Mouse (Mus musculus): ENCODE measurements around the gene Mapk3. TPM values are rescaled to one million over a fixed set of nuclear protein-coding genes. Genes with fewer than 3 reads are reported as not detected.
"Not testable (repeated sequence)": the region's sequence is repeated elsewhere in the genome, so short reads cannot be mapped to it uniquely, and the experiment has no call there.

The Mapk3 gene
- total RNA-seq, 2 experiments from 2014 or later: 88.3 to 177 TPM

DNA sequence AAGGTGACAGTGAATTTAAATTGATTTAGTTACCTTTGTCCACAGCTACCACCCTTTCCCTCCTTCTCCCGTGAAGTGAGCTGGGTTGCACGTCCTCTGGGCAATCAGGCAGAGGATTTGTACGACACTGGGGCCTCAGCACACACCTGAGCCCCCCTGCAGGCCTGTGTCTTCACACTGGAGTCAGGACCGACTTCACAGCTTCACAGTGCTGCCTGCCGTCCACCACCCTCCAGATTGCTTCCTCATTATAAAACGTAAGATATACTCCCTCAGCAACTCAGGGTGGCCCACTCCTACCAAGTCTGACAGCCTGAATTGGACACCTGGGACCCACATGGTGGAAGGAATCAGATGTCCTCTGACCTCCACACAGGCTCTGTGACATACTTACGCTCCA lies 862 bp upstream of the Mapk3 start:
- no peak for ATAC-seq (ENCODE audit: poor library complexity, severe bottlenecking)

DNA sequence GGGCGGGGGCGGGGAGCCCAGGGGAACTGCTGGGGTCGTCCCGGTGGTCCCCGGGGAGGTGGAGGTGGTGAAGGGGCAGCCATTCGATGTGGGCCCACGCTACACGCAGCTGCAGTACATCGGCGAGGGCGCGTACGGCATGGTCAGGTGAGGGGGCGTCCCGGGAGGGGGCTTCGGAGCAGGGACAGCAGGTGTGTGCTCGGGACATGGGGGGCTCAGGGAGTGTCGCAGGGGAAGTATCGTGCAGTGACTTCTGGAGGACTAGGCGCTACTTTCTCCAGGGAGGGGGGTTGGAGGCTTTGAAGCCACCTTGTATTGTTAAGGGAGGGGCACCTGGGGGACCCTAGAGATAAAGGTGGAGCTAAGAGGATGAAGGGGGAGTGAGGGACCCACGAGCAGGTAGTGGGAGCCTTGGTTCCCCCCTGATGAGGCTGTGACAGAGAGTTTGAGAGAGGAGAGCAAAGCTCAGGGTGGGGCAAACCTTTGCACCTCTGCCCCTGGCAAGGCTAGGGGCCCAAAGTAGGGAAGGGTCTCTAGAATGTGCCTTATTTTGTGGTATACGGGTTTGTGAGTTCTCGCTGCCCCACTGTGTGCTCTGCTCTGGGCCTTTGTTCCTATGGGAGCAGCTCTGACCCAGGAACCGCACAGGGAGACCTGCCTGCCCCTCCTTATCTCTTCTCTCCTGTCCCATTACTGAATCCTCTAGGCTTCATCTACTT lies 430 bp downstream of the Mapk3 start:
- no peak for ATAC-seq (ENCODE audit: poor library complexity, severe bottlenecking)

- no peak for ATAC-seq (ENCODE audit: poor library complexity, severe bottlenecking)
Observed at GRCm38 (mm10) chr7:126760391-126760802, 996 bp downstream of the Mapk3 start.

GRCm38 (mm10) chr7:126760956-126761355 lies 1.6 kb downstream of the Mapk3 start:
- no peak for ATAC-seq (ENCODE audit: poor library complexity, severe bottlenecking)

DNA sequence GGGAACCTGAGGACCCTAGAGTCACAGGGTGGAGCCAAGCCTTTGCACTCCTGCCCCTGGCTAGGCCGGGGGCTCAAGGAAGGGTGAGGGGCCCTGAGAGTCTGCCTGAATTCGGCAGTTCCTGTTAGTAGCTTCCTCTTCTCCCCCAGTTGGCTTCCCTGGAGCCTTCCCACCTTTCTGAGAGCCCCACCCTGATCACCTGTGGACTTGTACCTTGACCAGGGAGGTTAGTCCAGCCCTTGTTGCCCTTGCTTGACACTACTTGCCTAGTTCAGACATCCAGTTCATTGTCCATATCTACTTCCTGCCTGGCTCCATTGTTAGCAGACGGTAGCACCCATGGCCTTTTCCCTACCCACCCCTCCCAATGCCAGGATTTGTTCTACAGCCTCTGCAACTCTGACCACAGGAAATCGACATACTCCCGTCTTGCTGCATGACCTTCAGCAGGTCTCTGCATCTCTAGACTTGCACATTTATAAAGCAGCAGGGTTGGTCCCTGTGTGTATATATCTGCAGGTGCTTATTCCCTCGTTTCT lies 2.2 kb downstream of the Mapk3 start:
- no peak for ATAC-seq (ENCODE audit: poor library complexity, severe bottlenecking)

- ATAC-seq (ENCODE audit: poor library complexity, severe bottlenecking): no peak
Observed at GRCm38 (mm10) chr7:126762471-126763008, 3.1 kb downstream of the Mapk3 start.

DNA sequence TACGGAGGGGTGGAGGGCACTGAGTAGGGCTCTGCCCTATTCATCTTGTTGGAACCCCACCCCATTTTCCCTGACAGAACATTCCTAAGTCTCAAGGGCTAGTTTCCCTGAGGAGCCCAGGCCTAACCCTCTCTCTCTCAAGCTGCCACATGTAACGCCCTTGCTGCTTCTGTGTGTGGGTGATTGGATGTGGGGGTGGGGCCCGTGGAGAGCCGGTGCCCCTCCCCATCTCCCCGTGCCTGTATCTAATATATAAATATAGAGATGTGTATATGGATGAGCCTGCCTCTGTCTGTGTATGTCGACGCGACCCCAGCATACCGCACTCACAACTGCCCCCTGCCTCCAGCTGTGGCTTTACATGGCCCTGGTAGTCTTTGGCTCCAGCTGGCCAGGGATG lies 6.1 kb downstream of the Mapk3 start:
- ATAC-seq (ENCODE audit: poor library complexity, severe bottlenecking): no peak

DNA sequence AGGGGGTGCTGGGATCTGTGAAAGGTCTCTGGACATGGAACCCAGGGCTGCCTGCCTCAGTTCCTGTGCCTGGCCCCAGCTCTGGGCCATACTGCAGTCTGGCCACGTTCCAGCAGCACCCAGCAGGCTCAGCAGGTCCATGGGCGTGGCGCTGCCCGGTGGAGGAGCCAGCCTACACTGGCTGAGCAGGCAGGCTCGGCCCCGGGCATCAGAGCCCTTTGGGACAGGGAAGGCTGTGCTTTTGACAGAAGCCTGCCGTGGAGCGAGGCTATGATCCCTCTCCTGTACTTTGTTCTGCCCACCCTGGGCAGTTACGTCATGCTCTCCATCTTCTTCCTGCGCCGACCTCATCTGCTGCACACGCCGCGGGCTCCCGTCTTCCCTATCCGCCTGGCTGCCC lies 6.8 kb downstream of the Mapk3 start, which contains the start of gene Gdpd3:
Gdpd3 (plus strand) TSS at position 134 of the 400 bp plus-strand sequence.
- ATAC-seq (ENCODE audit: poor library complexity, severe bottlenecking): no peak

GRCm38 (mm10) chr7:126767001-126767400 lies 7.6 kb downstream of the Mapk3 start:
- no peak for ATAC-seq (ENCODE audit: poor library complexity, severe bottlenecking)

GRCm38 (mm10) chr7:126770784-126771183 lies 11.4 kb downstream of the Mapk3 start:
- peak; percentile 96 for ATAC-seq (ENCODE audit: poor library complexity, severe bottlenecking)

- ATAC-seq (ENCODE audit: poor library complexity, severe bottlenecking): no peak
Observed at GRCm38 (mm10) chr7:126773351-126773750, 13.9 kb downstream of the Mapk3 start.

DNA sequence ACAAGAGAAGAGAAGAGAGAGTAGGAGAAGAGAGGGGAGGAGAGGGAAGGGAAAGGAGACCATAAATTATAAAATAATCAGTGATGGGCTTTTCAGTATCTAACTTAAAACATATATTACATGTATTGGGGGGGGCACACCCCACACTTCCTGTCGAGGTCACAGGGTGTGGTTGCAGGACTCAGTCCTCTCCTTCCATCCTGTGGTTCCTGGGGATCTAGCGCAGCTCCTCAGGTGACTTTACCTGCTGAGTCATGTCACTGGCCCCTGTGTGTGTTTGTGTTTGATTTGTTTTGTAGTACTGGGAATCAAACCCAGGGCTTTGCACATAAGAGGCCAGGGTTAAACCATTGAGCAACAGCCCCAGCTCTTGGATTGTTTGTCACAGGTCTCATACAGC lies 15.1 kb downstream of the Mapk3 start:
- no peak for ATAC-seq (ENCODE audit: poor library complexity, severe bottlenecking)

- no peak for ATAC-seq (ENCODE audit: poor library complexity, severe bottlenecking)
Observed at GRCm38 (mm10) chr7:126775185-126775977, 16.0 kb downstream of the Mapk3 start.

GRCm38 (mm10) chr7:126775978-126776234 lies 16.5 kb downstream of the Mapk3 start:
- ATAC-seq (ENCODE audit: poor library complexity, severe bottlenecking): no peak

- ATAC-seq (ENCODE audit: poor library complexity, severe bottlenecking): peak; percentile 94
Observed at GRCm38 (mm10) chr7:126776598-126777057, 17.2 kb downstream of the Mapk3 start, which contains the start of gene Ypel3. Gene Ypel3 (plus strand): TSS chr7:126776955.

DNA sequence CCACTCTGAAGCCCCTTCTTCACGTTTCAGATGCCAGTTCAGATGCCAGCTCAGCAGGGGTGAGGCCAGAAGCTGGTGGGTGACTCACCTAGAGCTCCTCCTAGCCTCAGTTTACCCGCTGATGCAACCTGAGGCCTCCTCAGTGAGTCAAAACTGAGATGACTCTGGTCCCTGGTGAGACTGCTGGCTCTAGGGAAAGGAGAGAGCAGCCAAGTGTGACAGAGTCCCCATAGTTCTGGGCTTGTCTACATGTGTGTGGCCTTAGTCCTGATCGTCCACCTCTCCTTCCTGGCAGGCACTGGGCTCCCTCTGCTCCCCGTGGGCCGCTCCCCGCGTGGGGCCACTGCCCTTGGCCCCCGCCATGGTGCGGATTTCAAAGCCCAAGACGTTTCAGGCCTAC lies 18.1 kb downstream of the Mapk3 start:
- no peak for ATAC-seq (ENCODE audit: poor library complexity, severe bottlenecking)

DNA sequence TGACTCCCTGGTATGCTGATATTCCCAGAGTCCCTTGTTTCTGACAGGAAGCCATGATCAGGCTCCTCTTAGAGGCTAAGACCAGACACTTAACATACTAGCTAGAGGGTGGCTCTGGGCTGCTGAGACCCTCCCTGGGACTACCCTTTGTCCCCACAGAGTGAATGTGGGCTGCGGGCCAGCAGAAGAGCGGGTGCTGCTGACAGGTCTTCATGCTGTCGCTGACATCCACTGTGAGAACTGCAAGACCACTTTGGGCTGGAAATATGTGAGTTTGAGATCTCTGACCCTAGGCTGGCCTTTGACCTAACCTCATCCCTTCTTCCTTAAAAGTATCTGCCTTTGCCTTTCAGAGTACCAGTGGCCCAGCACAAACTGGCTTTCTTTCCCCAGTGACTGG lies 18.7 kb downstream of the Mapk3 start:
- ATAC-seq (ENCODE audit: poor library complexity, severe bottlenecking): no peak

- not testable (repeated sequence) for ATAC-seq (ENCODE audit: poor library complexity, severe bottlenecking)
Observed at GRCm38 (mm10) chr7:126779101-126779500, 19.7 kb downstream of the Mapk3 start.

GRCm38 (mm10) chr7:126779983-126780970 lies 20.9 kb downstream of the Mapk3 start:
- peak; percentile 59 for ATAC-seq (ENCODE audit: poor library complexity, severe bottlenecking)

GRCm38 (mm10) chr7:126780971-126781635 lies 21.7 kb downstream of the Mapk3 start, which contains the start of gene Tbx6:
Gene Tbx6 (plus strand): TSS chr7:126781483.
- no peak; the same call in 1 of the 2 replicates for ATAC-seq (ENCODE audit: poor library complexity, severe bottlenecking)
